Mouse (Mus musculus) stomach, embryonic 15.5 days (tissue): Measurements from ENCODE around the gene C1ql4. TPM values are rescaled to one million over a fixed set of nuclear protein-coding genes. Genes with fewer than 3 reads are reported as not detected.

Experiments used
- ATAC-seq: fragments of 200-750 bp; cut with Nextera tagmentation; 2 replicates; pipeline ENCODE4 v1.8.0; 2017; ENCODE audit warnings: low read depth, moderate number of reproducible peaks, moderate TSS enrichment; ENCODE audit not compliant: insufficient read depth, low FRiP score
- H3K27ac ChIP-seq: fragments of 300-500 bp; sonication (generic); 2 replicates; pipeline ENCODE4 v1.5.1; 2015; ENCODE audit warnings: mild to moderate bottlenecking, inconsistent platforms
- H3K27me3 ChIP-seq: fragments of 300-500 bp; sonication (generic); replicated peaks from 2 replicates; pipeline ENCODE4 v1.6.1; 2015; ENCODE audit warnings: inconsistent platforms
- H3K36me3 ChIP-seq: fragments of 300-500 bp; sonication (generic); 2 replicates; pipeline ENCODE4 v1.6.1; 2015; ENCODE audit warnings: inconsistent platforms
- H3K4me1 ChIP-seq: fragments of 300-500 bp; sonication (generic); 2 replicates; pipeline ENCODE4 v1.6.1; 2015; ENCODE audit warnings: inconsistent platforms
- H3K4me2 ChIP-seq: fragments of 300-500 bp; sonication (generic); 2 replicates; pipeline ENCODE4 v1.6.1; 2015; ENCODE audit warnings: mild to moderate bottlenecking, inconsistent platforms
- H3K4me3 ChIP-seq: fragments of 300-500 bp; sonication (generic); replicated peaks from 2 replicates; pipeline ENCODE4 v1.5.1; 2015; ENCODE audit warnings: inconsistent platforms
- H3K9ac ChIP-seq: fragments of 300-500 bp; sonication (generic); 2 replicates; pipeline ENCODE4 v1.6.1; 2015; ENCODE audit warnings: inconsistent platforms
- H3K9me3 ChIP-seq: fragments of 300-500 bp; sonication (generic); 2 replicates; pipeline ENCODE4 v1.6.1; 2016; ENCODE audit warnings: inconsistent platforms
- WGBS: fragments of 180-500 bp; shearing (Covaris S2); methylation state at CpG from one replicate; pipeline ENCODE4 v1.1.7; 2015; 5-methylcytosine and 5-hydroxymethylcytosine counted together
- polyA plus RNA-seq: library from polyadenylated mRNA; unstranded; fragments of >200 nt; fragmentation: Nextera tagmentation; extraction: Ambion mirVana; gene quantifications from 2 replicates; pipeline ENCODE4 v1.2.1, GENCODE M21; 2015

C1ql4 gene
- polyA plus RNA-seq, 1 experiment from 2014 or later, result not detected

- H3K4me2 ChIP-seq, result peak overlapping the region; percentile 74
- H3K27me3 ChIP-seq, result peaks cover 67% of the 10 kb centered on the region
- H3K27ac ChIP-seq, result no peak overlapping the region
- H3K4me1 ChIP-seq, result peaks cover 47% of the 10 kb centered on the region
- H3K9ac ChIP-seq, result no peak overlapping the region
- H3K9me3 ChIP-seq, result no peaks in the 10 kb centered on the region
- peak overlapping the region; percentile 35 for H3K4me3 ChIP-seq
- H3K36me3 ChIP-seq, result no peaks in the 10 kb centered on the region
- ATAC-seq, result no peak
- WGBS, result under 1% methylated on average over 56 of the region's 58 CpGs
Measured at GRCm38 (mm10) chr15:99096831-99097500, 9.3 kb upstream of the C1ql4 start.

DNA sequence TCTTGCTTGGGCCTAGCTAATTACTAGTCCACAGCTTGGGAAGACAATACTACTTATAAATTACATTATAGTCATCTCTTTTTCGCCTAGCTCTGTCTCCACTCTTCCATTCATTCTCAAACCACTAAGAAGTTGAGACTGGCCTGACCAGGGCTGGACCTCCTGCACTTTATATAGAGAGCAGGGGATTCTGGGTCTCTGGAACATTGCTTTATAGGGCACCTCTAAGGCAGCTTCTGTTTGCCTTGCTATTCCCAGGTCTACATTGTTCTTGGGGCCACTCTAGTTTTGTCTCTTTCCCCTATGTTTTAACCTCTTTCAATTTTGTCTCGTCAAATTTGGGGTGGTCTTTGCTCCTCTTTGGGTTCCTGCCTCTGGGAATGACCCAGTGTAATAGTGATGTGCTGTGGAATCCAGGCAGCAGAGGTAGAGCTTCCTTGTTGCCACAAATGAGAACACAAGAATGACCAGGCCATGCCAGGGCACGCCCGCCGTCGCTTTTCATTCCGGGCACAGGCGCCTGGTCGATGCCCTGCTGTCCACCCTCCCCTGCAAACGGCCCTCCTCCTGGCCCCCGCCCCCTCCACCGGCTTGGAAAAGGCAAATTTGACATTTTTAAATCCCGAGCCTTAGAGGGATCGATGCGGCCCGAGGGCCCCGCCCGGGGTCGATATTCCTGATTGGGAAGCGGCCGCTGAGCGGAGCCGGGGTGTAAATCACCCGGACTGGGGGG is 8.6 kb upstream of the C1ql4 start:
- peak overlapping the region; percentile 74 for H3K4me2 ChIP-seq
- peak overlapping the region; percentile 35 for H3K4me3 ChIP-seq
- 7% methylated on average over 24 of the region's 24 CpGs for WGBS
- peaks cover 47% of the 10 kb centered on the region for H3K4me1 ChIP-seq
- no peak for ATAC-seq
- no peaks in the 10 kb centered on the region for H3K36me3 ChIP-seq
- no peaks in the 10 kb centered on the region for H3K9me3 ChIP-seq
- peaks cover 71% of the 10 kb centered on the region for H3K27me3 ChIP-seq
- no peak overlapping the region for H3K27ac ChIP-seq
- H3K9ac ChIP-seq, result no peak overlapping the region

DNA sequence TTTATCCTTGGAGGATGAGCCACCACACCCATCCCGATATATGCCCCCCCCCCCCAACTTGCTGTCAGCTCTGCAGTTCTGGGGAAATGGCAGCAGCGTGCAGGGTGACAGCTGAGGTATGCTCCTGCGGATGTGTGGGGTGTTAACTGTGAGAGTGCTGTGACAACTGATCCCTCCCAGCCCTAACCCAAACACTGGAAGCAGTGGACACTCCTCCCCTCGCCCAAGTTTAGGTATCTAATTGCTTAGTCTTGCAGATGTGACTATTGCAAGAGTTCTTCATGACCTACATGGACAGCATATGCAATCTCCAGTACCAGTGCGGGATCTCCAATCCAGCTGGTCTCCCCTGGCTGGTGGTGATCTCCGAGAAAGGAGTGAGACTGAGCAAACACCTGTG is 7.7 kb upstream of the C1ql4 start:
- Histone ChIP-seq H3K4me2 (no peak overlapping the region), H3K4me3 (no peak overlapping the region), H3K9ac (no peak overlapping the region), H3K4me1 (peaks cover 47% of the 10 kb centered on the region), H3K9me3 (no peaks in the 10 kb centered on the region), H3K27ac (no peak overlapping the region), H3K27me3 (peaks cover 80% of the 10 kb centered on the region), H3K36me3 (no peaks in the 10 kb centered on the region)
- no peak for ATAC-seq
- WGBS, result 13% methylated on average over 6 of the region's 6 CpGs

DNA sequence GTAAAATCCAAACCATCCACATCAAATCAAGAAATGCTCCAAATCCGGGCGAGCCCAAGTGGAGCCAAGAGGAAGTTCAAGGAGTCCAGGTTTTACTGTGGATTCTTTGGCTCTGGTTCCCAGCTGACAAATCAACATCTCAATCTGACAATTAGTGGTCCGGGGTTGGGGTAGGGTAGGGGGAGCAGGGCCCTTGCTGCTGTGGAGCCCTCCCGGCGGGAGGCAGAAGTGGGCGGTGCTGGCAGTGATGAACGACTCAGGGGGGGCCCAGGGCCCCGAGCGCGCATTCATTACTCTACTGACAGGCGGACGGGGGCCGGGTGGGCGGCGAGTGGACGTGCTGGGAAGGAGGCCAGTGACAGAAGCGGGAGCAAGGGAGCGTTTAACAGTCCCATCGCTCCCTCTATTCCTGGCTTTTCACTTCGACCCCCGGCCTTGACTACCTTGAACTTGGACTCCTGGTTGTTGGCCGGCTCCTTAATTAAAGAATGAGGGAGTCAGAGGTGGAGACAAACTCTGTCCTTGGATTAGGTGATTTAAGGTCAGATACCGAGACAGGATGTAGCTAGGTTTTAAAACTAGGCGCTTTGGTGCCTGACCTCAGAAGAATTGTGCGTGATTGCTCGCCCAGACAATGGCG is 7.1 kb upstream of the C1ql4 start:
- Histone ChIP-seq H3K27me3 (peaks cover 85% of the 10 kb centered on the region), H3K4me3 (no peak overlapping the region), H3K27ac (no peak overlapping the region)

GRCm38 (mm10) chr15:99093291-99094258 is 6.0 kb upstream of the C1ql4 start:
- no peak overlapping the region for H3K27ac ChIP-seq
- peaks cover 89% of the 10 kb centered on the region for H3K27me3 ChIP-seq

More for the DNA sequence above, 7.1 kb upstream of the C1ql4 start:
- Histone ChIP-seq H3K4me2 (peak overlapping the region; percentile 35), H3K4me1 (peaks cover 47% of the 10 kb centered on the region), H3K36me3 (no peaks in the 10 kb centered on the region), H3K9me3 (no peaks in the 10 kb centered on the region), H3K9ac (no peak overlapping the region)
- 3% methylated on average over 27 of the region's 27 CpGs for WGBS
- no peak for ATAC-seq

GRCm38 (mm10) chr15:99092870-99093269 is 5.3 kb upstream of the C1ql4 start, which contains the start of gene Dnajc22:
TSS of gene Dnajc22 (plus strand) at chr15:99093170.
- ATAC-seq, result no peak
- peaks cover 39% of the 10 kb centered on the region for H3K4me1 ChIP-seq
- no peaks in the 10 kb centered on the region for H3K36me3 ChIP-seq
- H3K9ac ChIP-seq, result 0 out of 2 replicates have a peak within 1 kb of the TSS, but pooled peaks have one; percentile 3
- peaks cover 89% of the 10 kb centered on the region for H3K27me3 ChIP-seq
- no peak within 1 kb of the TSS for H3K27ac ChIP-seq
- peak within 1 kb of the TSS; percentile 42 for H3K4me3 ChIP-seq
- WGBS, result 59% methylated on average over 8 of the region's 8 CpGs
- H3K9me3 ChIP-seq, result no peaks in the 10 kb centered on the region
- peak within 1 kb of the TSS; percentile 92 for H3K4me2 ChIP-seq

More at GRCm38 (mm10) chr15:99093291-99094258, 6.0 kb upstream of the C1ql4 start:
- peaks cover 39% of the 10 kb centered on the region for H3K4me1 ChIP-seq
- WGBS, result 2% methylated on average over 56 of the region's 56 CpGs
- ATAC-seq, result no peak; the same call in 1 of the 2 replicates
- H3K36me3 ChIP-seq, result no peaks in the 10 kb centered on the region
- no peaks in the 10 kb centered on the region for H3K9me3 ChIP-seq
- peak overlapping the region; percentile 42 for H3K4me3 ChIP-seq
- H3K4me2 ChIP-seq, result peak overlapping the region; percentile 92
- 0 out of 2 replicates have a peak overlapping the region, but pooled peaks have one; percentile 3 for H3K9ac ChIP-seq

GRCm38 (mm10) chr15:99089069-99089468 is 1.5 kb upstream of the C1ql4 start:
- WGBS, result 19% methylated on average over 14 of the region's 14 CpGs
- H3K4me3 ChIP-seq, result no peak overlapping the region
- no peak overlapping the region for H3K27ac ChIP-seq
- H3K9me3 ChIP-seq, result no peaks in the 10 kb centered on the region
- H3K4me2 ChIP-seq, result peak overlapping the region; percentile 58; the same call in 1 of the 2 replicates
- H3K4me1 ChIP-seq, result peaks cover 23% of the 10 kb centered on the region
- H3K27me3 ChIP-seq, result peaks cover 90% of the 10 kb centered on the region
- no peaks in the 10 kb centered on the region for H3K36me3 ChIP-seq
- H3K9ac ChIP-seq, result no peak overlapping the region
- no peak for ATAC-seq

DNA sequence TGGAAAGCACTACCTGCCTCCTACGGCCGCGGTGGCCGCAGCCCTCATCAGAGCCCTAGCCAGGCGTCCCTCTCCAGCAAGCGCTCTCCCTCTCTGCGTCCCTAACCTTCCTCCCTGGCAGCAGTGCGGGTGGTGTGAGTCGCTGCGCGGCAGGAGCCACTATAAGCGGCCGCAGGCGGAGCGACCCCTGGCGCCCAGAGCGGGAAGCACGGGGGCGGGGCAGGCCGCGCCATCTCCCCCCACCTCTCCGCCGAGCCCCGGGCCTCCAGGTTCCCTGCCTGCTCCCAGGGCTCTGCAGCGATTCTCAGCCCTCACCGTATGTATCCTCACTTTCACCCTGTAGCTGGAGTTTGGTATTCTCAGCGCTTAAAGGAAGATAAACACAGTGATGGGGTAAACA is 675 bp upstream of the C1ql4 start:
- under 1% methylated on average over 27 of the region's 27 CpGs for WGBS
- no peaks in the 10 kb centered on the region for H3K9me3 ChIP-seq
- H3K27me3 ChIP-seq, result peaks cover 89% of the 10 kb centered on the region
- H3K4me1 ChIP-seq, result peaks cover 21% of the 10 kb centered on the region
- peaks cover 4% of the 10 kb centered on the region; the same call in 1 of the 2 replicates for H3K36me3 ChIP-seq
- peak overlapping the region; percentile 58 for H3K4me2 ChIP-seq
- no peak overlapping the region for H3K9ac ChIP-seq
- H3K4me3 ChIP-seq, result peak overlapping the region; percentile 30; the same call in 1 of the 2 replicates
- ATAC-seq, result peak; percentile 41; the same call in 1 of the 2 replicates
- H3K27ac ChIP-seq, result no peak overlapping the region

- Histone ChIP-seq H3K4me2 (no peak overlapping the region), H3K9me3 (no peaks in the 10 kb centered on the region), H3K9ac (no peak overlapping the region), H3K4me3 (no peak overlapping the region), H3K27ac (no peak overlapping the region), H3K36me3 (peaks cover 22% of the 10 kb centered on the region), H3K27me3 (peaks cover 69% of the 10 kb centered on the region), H3K4me1 (peaks cover 21% of the 10 kb centered on the region)
- no peak for ATAC-seq
- WGBS, result 87% methylated on average over 4 of the region's 4 CpGs
Measured at GRCm38 (mm10) chr15:99085997-99086396, 1.6 kb downstream of the C1ql4 start.

DNA sequence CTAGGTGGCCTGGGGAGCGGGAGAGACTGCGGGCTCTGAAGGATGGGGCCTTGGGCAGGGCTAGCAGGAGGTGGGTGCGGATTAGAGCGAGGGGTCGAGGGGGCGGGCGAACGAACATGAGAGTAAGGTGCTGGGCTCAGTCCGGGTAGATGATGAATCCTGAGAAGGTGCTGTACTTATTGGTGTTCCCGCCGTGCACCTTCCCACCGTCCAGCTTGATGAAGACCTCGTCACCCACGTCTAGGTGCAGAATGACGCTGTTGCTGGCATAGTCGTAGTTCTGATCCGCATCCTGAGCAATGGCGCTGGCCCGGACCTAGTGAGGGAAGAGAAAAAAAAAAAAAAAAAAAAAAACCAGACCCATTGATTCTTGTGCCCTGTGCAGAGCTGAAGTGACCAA is 3.0 kb downstream of the C1ql4 start:
- Histone ChIP-seq H3K4me2 (peak overlapping the region; percentile 21; the same call in 1 of the 2 replicates), H3K9ac (no peak overlapping the region), H3K4me1 (peaks cover 21% of the 10 kb centered on the region), H3K27me3 (peaks cover 56% of the 10 kb centered on the region), H3K9me3 (no peaks in the 10 kb centered on the region), H3K4me3 (no peak overlapping the region; the same call in 1 of the 2 replicates), H3K27ac (no peak overlapping the region), H3K36me3 (peaks cover 25% of the 10 kb centered on the region)
- 17% methylated on average over 19 of the region's 19 CpGs for WGBS
- ATAC-seq, result no peak
